Mouse (Mus musculus) ES-E14 (cell line): ENCODE data around the gene Gm15517. TPM values are rescaled to one million over a fixed set of nuclear protein-coding genes. Genes with fewer than 3 reads are reported as not detected.

Source experiments
- DNase-seq: peaks from one replicate; pipeline ENCODE4 v3.0.0-alpha.2; 2013; ENCODE audit warnings: low read depth, low spot score
- H3K27ac ChIP-seq: 2 replicates; pipeline ENCODE4 v1.5.1; 2012; ENCODE audit warnings: low read depth, mild to moderate bottlenecking, low read length, moderate library complexity, mixed read lengths; ENCODE audit not compliant: poor library complexity, insufficient read depth, severe bottlenecking
- H3K36me3 ChIP-seq: 2 replicates; pipeline ENCODE4 v1.6.1; 2012; ENCODE audit warnings: mild to moderate bottlenecking, low read length, moderate library complexity, mixed read lengths; ENCODE audit not compliant: control insufficient read depth, poor library complexity, insufficient read depth, severe bottlenecking
- H3K4me1 ChIP-seq, 2 experiments: fragments of 150-350 bp in 1 of 2; sonication (generic) in 1 of 2; 2 replicates each; pipeline ENCODE4 v1.6.1; 2012; ENCODE audit warnings: low read length in 2 of 2, mild to moderate bottlenecking in 1 of 2, mixed read lengths in 1 of 2; ENCODE audit not compliant: control insufficient read depth in 2 of 2, insufficient read depth in 2 of 2, poor library complexity in 1 of 2
- H3K4me3 ChIP-seq, 2 experiments: fragments of 150-350 bp in 1 of 2; sonication (generic) in 1 of 2; 2 replicates each; pipeline ENCODE4 v1.5.1; 2012; ENCODE audit warnings: low read length in 2 of 2, low read depth in 1 of 2, mild to moderate bottlenecking in 1 of 2, mixed read lengths in 1 of 2; ENCODE audit not compliant: insufficient read depth in 1 of 2, poor library complexity in 1 of 2, severe bottlenecking in 1 of 2
- H3K9ac ChIP-seq: 2 replicates; pipeline ENCODE4 v1.6.1; 2012; ENCODE audit warnings: low read depth, mild to moderate bottlenecking, low read length, mixed read lengths; ENCODE audit not compliant: poor library complexity, insufficient read depth, severe bottlenecking
- H3K9me3 ChIP-seq: fragments of 150-350 bp; sonication (generic); 2 replicates; pipeline ENCODE4 v1.6.1; 2012; ENCODE audit warnings: low read depth, mild to moderate bottlenecking, low read length; ENCODE audit not compliant: control insufficient read depth, insufficient read depth
- CHD2 ChIP-seq: IDR thresholded peaks from 2 replicates; pipeline ENCODE4 v1.6.1; 2014; ENCODE audit warnings: mild to moderate bottlenecking, low read depth, low read length, inconsistent platforms
- HCFC1 ChIP-seq: IDR thresholded peaks from 2 replicates; pipeline ENCODE4 v1.6.1; 2012; ENCODE audit warnings: low read length, inconsistent platforms, borderline replicate concordance; ENCODE audit not compliant: insufficient read depth
- MAFK ChIP-seq: IDR thresholded peaks from 2 replicates; pipeline ENCODE4 v1.6.1; 2014; ENCODE audit warnings: mild to moderate bottlenecking, low read depth, low read length, inconsistent platforms; ENCODE audit not compliant: insufficient read depth
- ZC3H11A ChIP-seq: IDR thresholded peaks from 2 replicates; pipeline ENCODE4 v1.6.1; 2012; ENCODE audit warnings: low read depth, mild to moderate bottlenecking, inconsistent platforms, low read length, borderline replicate concordance
- ZNF384 ChIP-seq: IDR thresholded peaks from 2 replicates; pipeline ENCODE4 v1.6.1; 2012; ENCODE audit warnings: low read depth, low read length, inconsistent platforms
- in situ Hi-C, 2 experiments: fragments of 600-800 bp; cut with MboI; formaldehyde crosslinking; loops; one replicate each; pipeline ENCODE4 v1.15.1; 2025; ENCODE audit warnings: low sequenced_read_pairs in 2 of 2, inconsistent platforms in 1 of 2; ENCODE audit not compliant: unreplicated experiment in 2 of 2
- total RNA-seq: library from RNA; depleted of rRNA; stranded (reverse); fragments of 300-350 nt; gene quantifications from 2 replicates; pipeline ENCODE4 v1.2.3, GENCODE M21; 2012

Gene Gm15517
- total RNA-seq, 1 experiment, result 1.4 TPM

- no peak within 1 kb of the TSS for H3K4me3 ChIP-seq
- no peak within 1 kb of the TSS for H3K9ac ChIP-seq
- no peaks in the 10 kb centered on the region for H3K36me3 ChIP-seq
- in situ Hi-C loops, result no loop called here
- DNase-seq, result no peak
- peaks cover 0 to 6% of the 10 kb centered on the region in 2 experiments; a peak in 1 of 4 replicates for H3K4me1 ChIP-seq
- no peak for TF ChIP-seq MAFK
- TF ChIP-seq ZNF384, result no peak
- no peak for TF ChIP-seq HCFC1
- TF ChIP-seq ZC3H11A, result no peak
- no peak for TF ChIP-seq CHD2
- H3K9me3 ChIP-seq, result no peaks in the 10 kb centered on the region
- H3K27ac ChIP-seq, result no peak within 1 kb of the TSS
Measured at GRCm38 (mm10) chr7:44235909-44236308, 25.3 kb upstream of the Gm15517 start, which contains the start of gene Gm36864. Gene Gm36864 (plus strand): TSS chr7:44236177.

DNA sequence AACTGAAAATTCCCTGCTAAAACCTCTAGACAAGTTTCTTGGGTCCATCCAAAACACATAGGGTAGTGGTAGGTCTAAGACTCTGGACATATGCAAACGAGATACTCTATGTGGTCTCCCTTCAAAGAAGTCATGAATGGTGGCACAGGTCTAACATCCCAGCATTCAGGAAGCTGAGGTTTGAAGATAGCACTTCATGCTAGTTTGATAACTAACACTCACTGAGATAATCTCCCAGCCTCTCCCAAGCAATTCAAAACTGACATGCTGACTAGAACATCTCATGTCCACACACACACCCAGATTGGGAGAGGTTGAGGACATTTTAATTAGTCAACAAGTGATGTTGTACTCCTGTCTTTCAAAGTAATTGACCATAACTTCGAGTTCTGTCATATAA lies 21.3 kb upstream of the Gm15517 start:
- Histone ChIP-seq H3K9ac (no peak overlapping the region), H3K27ac (no peak overlapping the region), H3K36me3 (no peaks in the 10 kb centered on the region; the same call in 1 of the 2 replicates), H3K4me1 (peaks cover 0 to 6% of the 10 kb centered on the region in 2 experiments; a peak in 1 of 4 replicates), H3K4me3 (no peak overlapping the region), H3K9me3 (no peaks in the 10 kb centered on the region)
- in situ Hi-C loops, result no loop called here
- TF ChIP-seq ZC3H11A (no peak), ZNF384 (no peak), MAFK (no peak), HCFC1 (no peak), CHD2 (no peak)
- no peak for DNase-seq

GRCm38 (mm10) chr7:44240712-44241111 lies 20.5 kb upstream of the Gm15517 start:
- Histone ChIP-seq H3K4me1 (peaks cover 0 to 9% of the 10 kb centered on the region in 2 experiments; a peak in 1 of 4 replicates), H3K4me3 (no peak overlapping the region), H3K36me3 (no peaks in the 10 kb centered on the region; the same call in 1 of the 2 replicates), H3K27ac (peak overlapping the region; percentile 53; the same call in 1 of the 2 replicates), H3K9ac (no peak overlapping the region), H3K9me3 (no peaks in the 10 kb centered on the region)
- DNase-seq, result no peak
- TF ChIP-seq CHD2 (no peak), ZC3H11A (no peak), MAFK (no peak), HCFC1 (no peak), ZNF384 (no peak)
- in situ Hi-C loops, result no loop called here

DNA sequence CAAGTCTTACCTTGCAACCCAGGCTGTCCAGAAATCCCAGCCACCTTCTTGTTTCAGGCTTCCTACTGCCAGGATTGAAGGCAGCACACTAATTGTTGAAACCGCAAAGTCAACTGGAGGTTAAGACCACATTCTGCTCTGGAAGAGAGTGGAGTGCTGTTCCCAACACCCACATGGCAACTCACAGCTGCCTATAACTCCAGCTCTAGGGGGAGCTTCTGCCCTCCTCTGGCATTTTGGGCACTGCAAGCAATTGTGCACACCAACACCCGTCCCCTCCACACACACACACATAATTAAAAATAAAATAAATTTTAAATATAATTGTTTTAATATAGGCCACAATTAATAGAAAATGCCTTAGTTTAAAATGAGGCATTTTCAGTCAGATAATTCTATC lies 20.1 kb upstream of the Gm15517 start:
- TF ChIP-seq HCFC1 (no peak), ZC3H11A (no peak), MAFK (no peak), CHD2 (no peak), ZNF384 (no peak)
- DNase-seq, result no peak
- Histone ChIP-seq H3K4me1 (peaks cover 0 to 5% of the 10 kb centered on the region in 2 experiments; a peak in 1 of 4 replicates), H3K9me3 (no peaks in the 10 kb centered on the region), H3K36me3 (no peaks in the 10 kb centered on the region; the same call in 1 of the 2 replicates), H3K4me3 (no peak overlapping the region), H3K27ac (no peak overlapping the region), H3K9ac (no peak overlapping the region)
- in situ Hi-C loops, result no loop called here

- in situ Hi-C loops, result no loop called here
- DNase-seq, result no peak
- Histone ChIP-seq H3K36me3 (peaks cover 12% of the 10 kb centered on the region), H3K27ac (no peak overlapping the region), H3K4me3 (no peak overlapping the region), H3K9ac (no peak overlapping the region), H3K4me1 (peaks cover 0 to 6% of the 10 kb centered on the region in 2 experiments; a peak in 1 of 4 replicates), H3K9me3 (no peaks in the 10 kb centered on the region)
- TF ChIP-seq ZC3H11A (no peak), CHD2 (no peak), ZNF384 (no peak), HCFC1 (no peak), MAFK (no peak)
Measured at GRCm38 (mm10) chr7:44244080-44244479, 17.2 kb upstream of the Gm15517 start.
